Mouse (Mus musculus): ENCODE results near the gene Ncoa7.
A peak's percentile ranks its signal among the peaks of the same experiment; 100 is the strongest.
"Not testable (repeated sequence)": the region's sequence is repeated elsewhere in the genome, so short reads cannot be mapped to it uniquely, and the experiment has no call there.

Ncoa7 gene

DNA sequence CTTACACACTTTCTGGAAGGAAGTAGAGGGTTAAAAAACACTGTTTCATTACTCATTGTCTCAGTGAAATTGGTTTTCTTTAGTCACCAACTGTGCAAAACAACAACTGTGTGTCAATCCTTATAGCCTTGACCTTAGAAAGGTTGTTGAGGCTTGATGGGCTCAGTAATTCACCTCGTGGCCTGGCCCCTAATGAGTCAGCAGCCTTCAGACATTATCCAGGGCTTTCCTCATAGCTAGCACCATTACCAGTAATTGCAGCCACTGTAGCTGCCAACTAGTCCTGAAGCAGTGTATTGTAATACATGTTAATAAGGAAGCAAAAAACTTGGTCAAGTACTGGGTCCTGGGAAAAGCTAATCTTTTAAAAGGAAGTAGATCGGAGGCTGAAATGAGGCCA lies 125.1 kb downstream of the Ncoa7 start:
- DNase-seq (ENCODE audit: low read depth, low spot score): peak; percentile 16

DNA sequence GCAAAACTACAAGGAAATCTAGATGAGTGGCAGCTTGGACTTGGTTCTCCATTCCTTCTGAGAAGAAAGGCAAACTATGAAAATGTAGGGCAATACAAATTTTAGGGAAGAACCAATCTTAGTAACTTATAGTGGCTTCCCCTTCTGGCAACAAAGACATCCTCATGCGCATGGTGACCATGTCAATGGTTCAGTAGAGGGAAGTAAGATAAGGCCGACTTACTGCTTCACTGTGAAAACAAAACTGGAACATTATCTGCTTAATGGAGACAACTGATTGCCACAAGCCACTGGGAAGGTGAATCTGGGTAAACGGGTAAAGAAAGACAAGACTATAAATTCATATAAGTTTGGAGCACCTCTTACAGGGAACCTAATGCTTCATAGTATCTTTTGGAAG lies 128.3 kb downstream of the Ncoa7 start:
- DNase-seq (ENCODE audit: low read depth, low spot score): no peak

DNA sequence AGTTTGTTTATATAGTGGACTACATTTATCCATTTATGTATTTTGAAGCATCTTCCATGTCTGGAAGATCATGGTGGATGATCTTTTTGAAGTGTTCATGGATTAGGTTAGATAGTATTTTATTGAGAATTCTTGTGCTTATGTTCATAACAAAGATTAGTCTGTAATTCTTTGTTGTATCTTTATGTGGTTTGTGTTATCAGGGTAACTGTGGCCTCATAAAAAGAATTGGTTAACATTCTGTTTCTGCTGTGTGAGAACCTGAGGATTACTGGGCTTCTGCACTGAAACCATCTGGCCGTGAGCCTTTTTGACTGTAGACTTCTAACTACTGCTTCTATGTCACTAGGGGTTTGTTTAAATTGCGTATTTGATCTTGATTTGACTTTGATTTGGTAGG lies 136.5 kb downstream of the Ncoa7 start:
- DNase-seq (ENCODE audit: low read depth, low spot score): no peak

DNA sequence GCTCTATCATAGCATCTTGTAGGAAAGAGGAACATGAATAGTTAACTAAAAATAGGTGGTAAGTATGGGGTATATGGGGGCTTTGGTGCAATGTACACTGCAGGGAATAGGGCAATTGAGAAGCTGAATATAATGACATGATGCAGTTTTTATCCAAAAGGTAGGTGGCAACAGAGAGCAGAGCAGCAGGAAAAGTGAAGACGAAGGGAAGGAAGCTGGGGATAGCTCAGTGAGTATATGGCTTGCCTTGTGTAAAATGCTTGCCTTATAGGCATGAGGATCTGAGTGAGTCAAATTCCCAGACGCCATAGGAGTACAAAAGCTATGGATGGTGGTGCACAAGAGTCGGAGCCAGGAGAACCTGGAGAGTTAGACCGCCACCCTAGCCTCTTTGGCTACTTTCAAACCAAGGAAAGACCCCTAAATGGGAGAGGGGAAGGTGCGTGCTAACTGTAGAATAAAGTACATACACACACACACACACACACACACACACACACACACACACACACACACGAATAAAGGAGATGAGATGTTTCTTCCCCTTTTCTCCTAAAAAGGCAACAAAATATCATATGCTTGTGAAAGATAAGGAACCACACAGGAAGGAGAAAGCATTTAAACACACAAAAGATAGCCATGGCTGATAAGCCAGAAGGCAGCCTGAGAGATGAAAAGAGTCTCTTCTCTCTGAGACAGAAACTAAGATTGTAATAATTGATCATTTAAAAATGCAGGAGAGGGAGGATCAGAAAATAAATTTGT lies 142.4 kb downstream of the Ncoa7 start:
- DNase-seq (ENCODE audit: low read depth, low spot score): peak; percentile 16

DNA sequence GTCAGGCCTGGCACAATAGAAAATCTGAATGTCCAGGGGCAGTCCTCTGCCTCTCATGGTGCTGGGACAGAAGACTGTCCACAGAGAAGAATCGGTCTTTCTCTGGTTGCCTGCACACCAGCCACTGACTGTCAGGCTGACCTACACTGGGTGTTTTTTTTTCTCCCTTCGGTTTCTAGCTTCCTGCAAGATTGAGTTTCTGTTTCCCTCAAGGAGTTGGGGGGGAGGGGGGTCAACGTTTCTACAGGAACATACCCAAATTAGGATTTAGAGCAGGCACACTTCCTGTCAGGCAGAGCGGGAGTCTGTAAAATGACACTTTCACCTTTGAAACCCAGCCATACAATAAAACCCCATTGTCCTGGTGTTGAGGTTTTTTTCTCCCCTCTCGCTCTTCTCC lies 147.5 kb downstream of the Ncoa7 start:
- DNase-seq (ENCODE audit: low read depth, low spot score): peak; percentile 90

DNA sequence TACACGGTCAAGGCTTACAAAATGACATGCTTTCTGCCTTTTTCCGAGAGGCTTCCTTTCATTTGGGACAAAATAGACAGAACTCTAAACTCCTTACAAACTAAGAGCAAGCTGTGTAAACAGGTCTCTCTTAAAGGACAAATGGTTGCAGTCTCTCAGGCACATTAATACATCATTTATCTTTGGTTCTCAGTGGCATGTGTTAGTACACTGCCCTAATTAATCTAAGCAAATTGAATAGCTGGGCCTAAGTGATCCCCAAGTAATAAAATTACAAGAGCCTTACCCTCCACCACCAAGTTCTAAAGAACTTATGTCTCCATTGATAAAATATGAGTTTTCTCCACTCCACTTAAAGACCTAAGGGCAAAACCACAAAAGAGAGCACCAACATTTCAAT lies 155.4 kb downstream of the Ncoa7 start:
- no peak for DNase-seq (ENCODE audit: low read depth, low spot score)

DNA sequence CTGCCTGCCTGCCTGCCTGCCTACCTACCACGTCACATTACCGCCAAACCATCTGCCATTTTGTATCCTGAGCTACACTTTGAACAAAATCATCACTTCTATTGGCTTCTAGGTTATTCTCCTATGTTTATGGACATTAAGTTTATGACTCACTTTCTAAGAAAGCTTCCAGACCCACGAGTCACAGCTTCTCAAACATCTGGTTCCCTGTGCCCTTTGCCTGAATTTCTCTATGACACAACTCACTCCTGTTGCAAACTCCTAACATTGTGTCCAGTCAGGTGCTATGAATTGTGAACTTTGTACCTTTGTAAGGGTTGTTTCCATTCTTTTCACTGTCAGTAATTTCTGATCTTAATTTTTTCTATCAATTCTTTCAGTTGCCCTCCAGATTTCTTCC lies 164.9 kb downstream of the Ncoa7 start:
- DNase-seq (ENCODE audit: low read depth, low spot score): no peak

DNA sequence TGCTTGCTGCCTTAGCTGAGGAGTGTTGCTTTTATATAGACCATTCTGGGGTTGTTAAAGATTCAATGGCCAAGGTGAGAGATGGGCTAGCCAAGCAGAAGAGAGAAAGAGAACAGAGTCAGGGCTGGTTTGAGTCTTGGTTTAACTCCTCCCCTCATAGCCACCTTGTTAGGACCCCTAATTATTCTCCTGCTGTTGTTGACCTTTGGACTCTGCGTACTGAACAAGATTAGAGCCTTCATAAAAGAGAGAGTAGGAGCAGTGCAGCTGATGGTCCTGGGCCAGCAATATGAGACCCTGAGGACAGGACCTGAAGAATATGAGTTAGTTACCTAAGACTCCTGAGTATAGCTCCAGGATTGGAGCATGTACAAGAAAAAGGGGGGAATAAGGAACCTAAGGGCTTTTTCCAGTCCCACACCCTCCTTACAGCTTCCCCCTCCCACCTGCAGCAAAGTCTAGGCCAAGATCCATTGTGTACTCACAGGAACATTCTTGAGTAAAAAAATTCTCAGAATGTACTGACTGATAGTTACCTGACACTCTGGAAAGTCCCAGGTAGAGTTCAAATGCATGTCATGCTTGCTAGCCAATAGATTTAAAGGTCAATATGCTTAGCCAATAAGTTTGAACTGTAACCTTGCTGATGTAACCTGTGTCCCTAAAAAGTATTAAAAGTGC lies 166.5 kb downstream of the Ncoa7 start:
- not testable (repeated sequence) for DNase-seq (ENCODE audit: low read depth, low spot score)

DNA sequence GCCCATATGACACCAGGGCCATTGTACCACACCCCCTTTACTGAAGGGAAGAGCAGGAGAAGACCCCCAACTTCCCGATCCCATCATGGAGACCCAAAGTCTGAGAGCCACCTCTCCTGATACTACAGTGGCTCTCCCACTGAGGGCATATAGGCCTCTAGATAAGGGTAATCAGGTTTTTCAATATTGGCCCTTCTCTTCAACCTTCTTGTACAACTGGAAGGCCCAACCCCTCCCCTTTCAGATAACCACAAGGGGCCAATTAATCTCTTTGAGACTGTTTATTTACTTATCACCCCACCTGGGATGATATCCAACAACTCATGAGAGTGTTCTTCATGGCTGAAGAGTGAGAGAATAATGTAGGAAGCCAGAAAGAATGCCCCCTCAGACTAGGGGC lies 170.4 kb downstream of the Ncoa7 start:
- DNase-seq (ENCODE audit: low read depth, low spot score): no peak

DNA sequence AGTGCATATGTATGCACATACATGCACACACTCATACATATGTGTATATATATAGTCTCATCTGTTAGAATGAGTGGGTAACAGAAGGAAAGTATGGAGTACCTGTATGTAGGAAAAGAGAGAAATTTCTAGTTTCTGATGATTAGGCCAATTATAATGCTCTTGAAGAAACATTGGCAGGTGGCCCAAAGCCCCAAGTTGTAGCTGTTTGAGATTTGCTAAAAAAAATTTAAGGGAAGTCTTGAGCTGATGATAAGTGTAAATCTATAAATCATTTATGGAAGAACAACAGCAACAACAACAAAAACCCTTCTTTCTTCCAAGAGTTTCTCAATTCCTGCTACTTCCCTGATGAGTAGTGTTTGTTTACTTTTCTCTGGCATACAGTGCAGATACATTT lies 173.1 kb downstream of the Ncoa7 start:
- DNase-seq (ENCODE audit: low read depth, low spot score): no peak

DNA sequence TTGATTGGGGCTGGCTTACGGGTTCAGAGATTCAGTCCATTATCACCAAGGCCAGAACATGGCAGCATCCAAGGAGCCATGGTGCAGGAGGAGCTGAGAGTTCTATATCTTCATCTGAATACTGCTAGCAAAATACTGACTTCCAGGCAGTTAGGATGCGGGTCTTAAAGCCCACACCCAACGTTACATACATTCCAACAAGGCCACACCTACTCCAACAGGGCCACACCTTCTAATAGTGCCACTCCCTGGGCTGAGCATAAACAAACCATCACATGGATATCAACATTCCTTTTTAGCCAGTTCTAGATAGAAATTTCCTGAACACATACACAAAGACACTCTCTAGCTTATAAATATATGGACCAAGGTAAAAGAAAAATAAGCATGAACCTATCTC lies 173.6 kb downstream of the Ncoa7 start, which contains the start of gene Hint3:
Gene Hint3 (minus strand): TSS at position 120 of the 400 bp plus-strand sequence.
- peak; percentile 82 for DNase-seq (ENCODE audit: low read depth, low spot score)

DNA sequence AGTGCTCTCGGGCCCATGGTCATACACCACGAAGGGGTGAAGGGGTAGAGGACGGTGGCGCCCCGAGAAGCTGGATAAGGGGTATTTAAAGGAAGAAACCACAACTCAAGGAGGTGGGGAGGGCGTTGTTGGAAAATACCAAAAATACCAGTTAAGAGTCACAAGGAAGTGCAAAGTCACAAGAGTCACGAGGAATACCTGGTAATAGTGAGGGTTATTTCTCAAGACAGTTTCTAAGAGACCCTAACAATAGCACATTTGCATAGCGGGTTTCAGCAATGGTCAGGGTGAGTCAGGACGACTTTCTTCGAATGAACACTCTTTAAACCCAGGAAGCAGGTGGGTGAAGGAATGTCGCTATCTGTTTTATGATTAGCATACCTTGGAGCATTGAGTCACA lies 174.7 kb downstream of the Ncoa7 start:
- DNase-seq (ENCODE audit: low read depth, low spot score): peak; percentile 83

DNA sequence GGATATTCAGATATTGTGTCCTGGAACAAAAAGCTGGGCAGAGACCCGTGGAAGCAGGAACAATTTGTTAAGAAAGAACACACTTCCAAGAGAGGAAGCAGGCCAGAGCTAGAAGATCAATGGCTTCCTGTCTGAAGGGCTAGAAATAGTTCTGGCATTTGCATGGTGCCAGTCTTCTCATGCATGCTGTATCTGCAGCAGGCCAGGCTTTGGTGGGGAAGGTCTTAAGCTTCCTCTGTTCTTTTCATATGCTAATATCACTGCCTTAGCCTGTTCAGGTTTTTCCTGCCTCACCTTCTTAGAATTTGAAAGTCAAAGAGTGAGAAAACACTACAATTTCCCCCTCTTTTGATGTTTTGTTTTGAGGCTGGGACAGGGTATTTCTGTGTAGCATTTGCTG lies 175.6 kb downstream of the Ncoa7 start:
- DNase-seq (ENCODE audit: low read depth, low spot score): peak; percentile 98

DNA sequence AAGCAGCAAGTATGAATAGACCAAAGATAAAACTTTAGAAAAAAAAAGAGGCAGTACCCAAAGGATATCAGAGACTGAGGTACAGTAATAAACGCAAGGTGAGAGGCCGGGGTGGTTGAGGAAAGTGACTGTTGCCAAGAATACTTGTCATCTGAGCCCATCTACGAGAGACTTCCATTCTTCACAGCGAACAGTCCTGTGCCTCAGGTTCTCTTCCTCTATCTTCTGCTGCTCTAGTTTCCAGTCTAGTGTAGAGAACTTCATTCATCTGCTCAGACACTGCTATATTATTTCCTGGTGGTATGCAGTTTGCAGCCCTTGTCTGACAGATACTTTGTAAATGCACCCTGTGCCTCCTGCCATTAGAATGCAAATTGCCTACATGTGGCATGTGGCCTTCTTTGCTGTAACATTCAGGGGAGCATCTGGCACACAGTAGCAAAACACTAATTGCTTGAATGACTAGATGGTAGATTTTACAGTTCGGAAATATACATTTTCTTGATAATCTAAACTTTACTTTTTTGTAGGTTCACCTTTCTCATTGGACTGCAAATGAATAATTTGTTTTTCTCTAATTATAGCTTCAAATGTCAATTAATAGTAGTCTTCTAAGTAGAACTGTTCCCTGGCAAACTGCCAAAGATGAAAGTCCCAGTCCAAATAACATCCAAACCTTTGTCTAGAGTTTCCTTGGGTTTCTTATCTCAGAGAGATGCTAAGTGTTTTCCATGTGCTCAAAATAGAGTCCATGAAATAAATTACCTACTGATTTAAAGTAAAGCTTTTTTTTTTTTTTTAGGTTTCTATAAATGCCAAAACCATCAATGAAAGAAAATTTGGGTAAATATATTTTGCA lies 178.7 kb downstream of the Ncoa7 start:
- peak; percentile 38 for DNase-seq (ENCODE audit: low read depth, low spot score)

DNA sequence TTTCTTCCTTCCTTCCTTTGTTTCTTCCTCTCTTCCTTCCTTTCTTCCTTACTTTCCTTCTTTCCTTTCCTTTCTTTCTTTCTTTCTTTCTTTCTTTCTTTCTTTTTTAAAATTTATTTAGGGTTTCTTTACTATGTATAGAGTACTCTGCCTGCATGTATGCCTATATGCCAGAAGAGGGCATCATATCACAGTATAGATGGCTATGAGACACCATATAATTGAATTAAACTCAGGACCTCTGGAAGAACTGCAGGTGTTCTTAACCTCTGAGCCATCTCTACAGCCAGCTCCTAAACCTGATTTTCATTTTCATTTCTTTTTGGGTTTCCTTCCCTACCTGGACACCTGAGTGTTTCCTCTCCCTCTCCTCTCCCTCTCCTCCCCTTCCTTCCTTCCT lies 180.2 kb downstream of the Ncoa7 start:
- peak; percentile 54 for DNase-seq (ENCODE audit: low read depth, low spot score)

DNA sequence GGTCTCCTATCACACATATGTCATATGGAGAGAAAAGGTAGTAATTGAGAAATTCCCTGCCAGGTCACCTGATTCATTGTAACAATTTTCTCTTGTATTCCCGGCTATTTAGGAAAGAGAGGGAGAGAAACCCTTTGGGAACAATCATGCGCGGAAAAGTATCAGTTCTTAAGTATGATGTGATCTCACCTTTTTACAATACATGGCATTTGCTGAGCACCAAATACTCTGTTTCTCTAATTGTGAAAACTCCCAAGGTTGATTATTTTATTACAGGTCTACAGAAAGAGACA lies 184.3 kb downstream of the Ncoa7 start:
- no peak for DNase-seq (ENCODE audit: low read depth, low spot score)

DNA sequence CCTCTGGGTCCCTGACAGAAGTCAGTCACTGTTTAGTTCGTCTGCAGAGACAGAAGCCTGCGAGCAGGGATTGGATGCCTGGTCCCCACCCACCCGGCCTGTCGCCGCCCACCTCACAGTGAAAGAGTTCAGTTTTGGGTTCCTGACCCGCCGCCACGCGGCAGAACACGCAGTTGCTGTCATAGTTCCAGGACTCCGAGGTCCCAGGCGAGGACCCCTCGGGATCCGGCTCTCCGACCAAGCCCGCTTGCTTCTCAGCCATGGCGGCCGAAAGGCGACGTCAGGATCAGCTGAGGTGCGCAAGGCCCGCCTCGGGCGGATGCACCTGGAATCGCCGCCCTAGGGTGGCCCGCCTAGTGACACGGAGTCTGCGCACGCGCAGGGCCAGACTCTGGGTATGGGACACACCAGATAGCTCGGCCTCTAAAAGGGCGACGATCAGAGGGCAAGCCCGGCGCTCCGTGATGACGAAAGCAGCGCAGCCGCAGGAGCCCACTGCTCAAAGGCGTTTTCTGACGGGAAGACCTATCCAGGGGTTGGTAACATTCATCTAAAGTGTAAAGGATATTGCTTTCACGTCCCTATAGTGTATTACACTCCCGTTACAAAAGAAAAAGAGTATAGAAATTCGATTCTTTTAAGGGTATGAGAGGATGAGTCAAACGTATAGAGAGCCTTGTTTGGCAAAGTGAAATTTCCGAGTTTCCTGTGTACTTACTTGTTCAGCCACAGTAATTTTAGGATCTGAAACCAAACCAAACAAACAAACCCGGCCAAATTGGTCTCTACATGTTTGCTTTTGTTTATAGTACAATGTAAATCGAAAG lies 184.8 kb downstream of the Ncoa7 start:
- peak; percentile 97 for DNase-seq (ENCODE audit: low read depth, low spot score)

DNA sequence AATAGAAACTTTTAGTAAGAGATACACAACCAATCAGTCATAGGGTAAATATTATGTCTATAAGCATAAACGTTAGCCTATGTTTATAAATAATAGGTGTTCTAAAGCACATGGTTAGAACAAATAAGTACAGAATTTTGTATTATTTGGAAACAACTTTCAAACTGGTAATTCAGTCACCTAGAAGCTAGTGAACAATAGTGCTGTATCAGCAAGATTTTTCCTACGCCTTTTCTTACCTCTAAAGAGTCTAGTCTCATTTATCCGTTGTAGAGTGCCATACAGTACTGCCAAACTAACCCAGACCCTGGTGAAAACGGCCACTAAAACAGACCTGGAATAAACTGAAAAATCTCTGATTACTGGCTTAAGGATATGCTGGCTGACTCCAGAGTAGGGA lies 190.1 kb downstream of the Ncoa7 start:
- no peak for DNase-seq (ENCODE audit: low read depth, low spot score)

DNA sequence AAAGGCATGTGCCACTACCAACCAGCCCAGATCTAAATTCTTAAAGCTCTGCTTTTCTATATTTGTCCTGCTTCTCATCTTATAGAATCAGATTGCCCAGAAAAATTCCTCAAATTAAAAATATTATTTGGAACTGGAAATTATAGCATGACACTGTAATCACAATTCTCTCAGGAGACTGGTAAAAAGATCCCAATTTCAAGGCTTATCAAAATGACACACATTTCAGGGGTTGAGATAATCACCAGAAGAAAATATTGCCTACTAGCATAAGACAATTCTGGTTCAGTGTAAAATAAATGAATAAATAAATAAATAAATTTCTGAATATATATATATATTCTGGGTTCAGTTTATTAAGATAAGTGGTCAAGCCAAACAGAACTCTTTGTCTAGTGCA lies 193.5 kb downstream of the Ncoa7 start:
- no peak for DNase-seq (ENCODE audit: low read depth, low spot score)

DNA sequence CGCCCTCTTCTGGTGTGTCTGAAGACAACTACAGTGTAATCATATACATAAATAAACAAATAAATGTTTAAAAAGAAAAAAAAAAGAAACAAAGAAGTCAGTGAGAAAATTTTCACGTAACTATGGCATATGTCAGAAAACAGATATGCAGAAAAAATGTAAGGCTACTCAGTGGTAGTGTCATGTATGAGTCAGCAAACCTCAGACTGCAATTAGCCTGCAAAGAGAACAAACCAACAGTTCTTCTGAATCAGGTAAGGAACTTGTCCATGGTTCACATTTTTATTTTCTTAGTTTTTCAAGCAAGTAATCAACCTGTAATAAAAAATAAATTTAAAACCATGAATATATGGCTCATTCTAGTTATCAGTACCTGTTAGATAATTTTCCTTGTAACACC lies 195.0 kb downstream of the Ncoa7 start:
- DNase-seq (ENCODE audit: low read depth, low spot score): no peak

DNA sequence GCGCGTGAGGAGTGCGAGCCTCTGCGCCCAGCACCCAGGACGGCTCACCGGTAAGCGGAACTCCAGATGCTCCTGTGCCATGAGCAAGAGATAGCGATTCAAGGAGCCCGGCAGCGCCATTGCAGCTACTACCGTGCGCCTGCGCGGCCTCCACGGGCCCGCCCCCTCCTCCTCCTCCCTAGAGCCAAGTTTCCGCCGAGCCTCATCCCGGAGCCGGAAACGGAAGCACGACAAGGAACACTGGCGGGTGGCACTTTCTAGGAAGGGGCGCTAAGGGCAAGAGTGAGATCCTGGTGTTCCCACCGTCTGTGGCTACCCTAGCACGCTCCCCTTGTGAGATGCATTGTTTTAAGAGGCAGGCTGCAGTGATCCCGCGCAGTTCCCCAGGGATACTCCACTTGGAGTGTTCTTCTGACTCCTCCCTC lies 202.6 kb downstream of the Ncoa7 start, which contains the start of gene Trmt11:
Gene Trmt11 (minus strand): TSS at position 208 of the 425 bp plus-strand sequence.
- peak; percentile 95 for DNase-seq (ENCODE audit: low read depth, low spot score)
